Mouse (Mus musculus) brain, embryonic 18.5 days (tissue): ENCODE results near the gene Golga7b.

Experiments used
- DNase-seq: peaks from one replicate; pipeline ENCODE4 v3.0.0-alpha.2; 2012; ENCODE audit warnings: low read depth, low spot score

The Golga7b gene

DNA sequence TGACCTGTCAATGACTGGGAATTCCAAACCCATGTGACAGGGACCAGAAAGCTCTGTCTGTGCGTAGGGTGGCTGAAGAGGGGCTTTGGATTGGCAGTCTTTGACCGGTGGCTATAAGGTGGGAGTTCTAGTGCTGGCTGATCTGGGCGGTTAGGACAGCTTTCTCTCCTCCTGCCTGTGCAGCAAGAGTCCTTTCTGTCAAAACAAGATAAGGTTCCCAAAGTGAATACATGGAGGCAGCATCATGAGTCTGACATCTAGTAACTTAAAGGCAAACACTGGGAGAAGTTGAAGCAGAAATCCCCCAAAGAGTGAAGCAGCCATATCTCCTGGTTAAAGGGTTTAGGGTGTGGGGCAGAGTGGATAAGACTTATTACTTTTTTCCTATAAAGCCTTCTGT, at the start of gene Golga7b:
TSS of gene Golga7b (plus strand) at position 56 of the 400 bp plus-strand sequence.
- no peak for DNase-seq

DNA sequence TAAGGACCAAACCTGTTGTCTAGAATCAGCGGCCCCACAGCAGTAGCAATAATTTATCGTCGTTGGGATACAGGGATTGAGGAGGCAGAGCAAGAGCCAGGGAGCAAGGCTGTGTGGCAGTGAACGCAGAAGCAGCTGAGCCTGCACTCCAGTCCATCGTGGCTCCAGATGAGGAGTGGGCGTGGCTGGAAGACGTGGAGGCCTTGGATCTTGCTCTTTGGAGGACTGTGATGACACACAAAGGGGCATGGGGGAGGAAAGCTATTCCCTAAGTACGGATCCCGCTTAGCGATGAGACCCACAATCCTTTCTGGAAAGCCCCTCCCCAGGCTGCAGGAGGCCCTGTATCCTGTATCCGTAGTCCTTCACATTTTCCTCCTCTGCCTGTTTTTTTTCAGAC, 49.3 kb upstream of the Golga7b start:
- DNase-seq = no peak

DNA sequence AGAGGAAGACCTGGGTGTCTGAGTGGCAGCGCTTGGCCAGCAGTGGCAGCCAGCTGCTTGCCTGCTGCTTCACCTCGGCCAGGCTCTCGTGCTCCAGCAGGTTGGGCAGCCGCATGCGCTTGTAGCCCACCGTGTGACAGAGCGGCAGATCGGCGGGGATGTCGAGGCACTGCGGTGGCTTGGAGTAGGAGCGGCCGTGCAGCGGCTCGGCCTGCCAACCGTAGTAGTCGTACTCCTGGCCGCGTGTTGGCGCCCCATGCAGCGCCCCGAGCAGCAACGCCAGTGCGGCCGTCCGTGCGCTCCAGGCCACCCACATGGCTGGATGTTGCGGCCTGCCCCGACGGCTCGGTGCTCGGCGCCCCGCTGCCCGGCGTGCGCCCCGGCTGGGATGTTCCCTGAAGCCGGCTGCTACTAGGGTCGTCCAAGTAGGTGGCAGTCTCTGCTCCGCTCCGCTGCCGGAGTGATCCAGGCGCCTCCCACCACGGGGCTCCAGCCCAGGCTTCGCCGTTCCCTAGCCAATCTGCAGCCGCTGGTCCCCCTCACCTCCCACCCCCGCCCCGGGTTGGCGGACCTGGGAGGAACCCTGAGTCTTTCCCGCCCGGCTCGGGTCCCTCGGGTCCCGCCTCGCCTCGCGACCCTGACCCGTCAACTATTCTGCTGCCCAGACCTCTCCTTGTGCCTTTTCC, 45.5 kb upstream of the Golga7b start, which contains the start of gene Sfrp5:
TSS of gene Sfrp5 (minus strand) at position 557 of the 686 bp plus-strand sequence.
- DNase-seq = no peak

DNA sequence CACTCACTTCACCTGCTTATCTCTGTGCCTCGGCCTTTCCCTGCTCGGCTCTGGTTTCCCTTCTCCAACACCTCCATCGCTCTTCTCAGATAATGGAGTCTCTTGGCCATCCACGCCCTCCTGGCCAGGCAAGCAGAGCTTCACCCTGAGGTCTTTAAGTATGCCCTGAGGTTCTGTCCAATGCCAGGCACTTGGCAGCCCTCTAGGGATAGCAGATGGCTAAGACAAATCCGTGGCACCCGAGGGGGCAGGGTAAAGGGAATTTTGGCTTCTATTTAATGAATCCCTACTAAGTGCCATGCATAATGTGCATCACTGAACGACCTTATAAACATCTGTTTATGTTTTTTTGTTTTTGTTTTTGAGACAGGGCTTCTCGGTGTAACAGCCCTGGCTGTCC, 44.9 kb upstream of the Golga7b start:
- DNase-seq = no peak

DNA sequence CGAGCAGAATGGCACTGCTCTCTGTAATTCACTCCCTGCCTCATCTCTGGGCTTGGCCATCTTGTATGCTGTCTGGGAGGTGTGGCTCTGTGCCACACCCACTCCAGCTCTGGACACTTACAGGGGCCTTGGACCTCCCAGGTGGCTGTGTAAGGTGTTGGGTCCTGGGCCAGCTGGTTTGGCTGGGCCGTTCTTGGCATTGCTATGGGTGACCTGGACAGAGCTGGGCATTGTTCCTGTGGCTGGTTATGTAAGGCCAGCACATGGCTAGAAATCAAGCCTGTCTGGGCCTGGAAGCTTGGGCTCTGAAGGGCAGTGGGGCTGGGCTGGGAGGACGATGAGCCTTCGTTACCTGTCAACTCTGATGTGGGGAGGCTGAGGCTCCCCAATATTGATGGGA, 43.1 kb upstream of the Golga7b start:
- DNase-seq = no peak

DNA sequence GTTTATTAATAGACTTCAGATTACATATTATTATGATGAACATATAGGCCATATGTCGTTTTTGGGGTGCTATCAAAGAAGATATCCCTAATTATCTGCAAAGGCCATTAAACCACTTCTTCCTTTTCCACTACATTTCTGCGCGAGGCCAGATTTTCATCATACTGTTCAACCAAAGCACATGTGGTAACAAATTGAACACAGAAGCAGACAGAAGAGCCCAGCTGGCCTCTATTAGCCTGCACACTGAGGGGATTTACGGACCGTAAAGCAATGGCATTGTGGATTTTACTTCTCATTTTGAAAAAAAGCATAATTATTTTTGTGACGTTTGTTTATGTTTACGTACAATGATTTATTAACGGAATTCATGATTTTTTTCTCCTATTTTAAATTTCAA, 42.2 kb upstream of the Golga7b start:
- DNase-seq = no peak

DNA sequence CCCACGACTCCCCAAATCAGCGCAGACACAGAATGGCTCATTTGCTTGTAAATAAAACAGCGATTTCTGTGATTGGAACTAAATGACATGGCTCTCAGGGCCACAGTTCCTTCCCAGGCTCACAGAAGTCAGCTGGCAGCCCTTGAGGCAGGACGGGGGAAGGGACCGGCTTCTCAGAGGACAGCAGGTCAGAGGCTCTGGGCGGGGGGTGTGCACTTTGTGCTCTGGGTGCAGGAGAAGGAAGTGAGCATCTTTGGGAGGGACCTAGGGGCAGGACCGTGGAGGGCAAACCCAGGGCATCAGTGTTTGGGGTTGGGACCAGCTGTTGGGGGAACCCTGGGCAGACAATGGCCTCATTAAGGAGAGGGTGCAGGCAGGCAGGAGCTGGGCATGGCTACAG, 37.9 kb upstream of the Golga7b start:
- DNase-seq = no peak

DNA sequence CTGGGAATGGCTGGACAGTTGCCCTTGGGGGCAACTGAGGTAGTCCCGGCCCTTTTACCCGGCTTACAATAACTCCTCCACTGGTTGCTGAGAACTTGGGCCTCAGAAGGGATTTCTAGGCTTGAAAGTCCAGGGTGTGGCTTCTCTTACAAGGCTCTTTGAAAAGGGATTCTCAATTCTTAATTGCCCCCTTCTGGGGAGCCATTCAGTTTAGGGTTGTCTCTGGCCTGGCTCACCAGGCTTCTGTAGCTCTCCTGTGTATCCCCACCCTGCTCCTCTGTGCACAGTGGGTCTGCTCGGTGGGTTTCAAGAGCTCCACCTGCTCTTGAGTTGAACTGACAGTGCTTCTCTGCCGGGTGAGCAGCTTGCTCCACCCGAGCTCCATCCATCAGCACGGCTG, 37.4 kb upstream of the Golga7b start:
- no peak for DNase-seq

DNA sequence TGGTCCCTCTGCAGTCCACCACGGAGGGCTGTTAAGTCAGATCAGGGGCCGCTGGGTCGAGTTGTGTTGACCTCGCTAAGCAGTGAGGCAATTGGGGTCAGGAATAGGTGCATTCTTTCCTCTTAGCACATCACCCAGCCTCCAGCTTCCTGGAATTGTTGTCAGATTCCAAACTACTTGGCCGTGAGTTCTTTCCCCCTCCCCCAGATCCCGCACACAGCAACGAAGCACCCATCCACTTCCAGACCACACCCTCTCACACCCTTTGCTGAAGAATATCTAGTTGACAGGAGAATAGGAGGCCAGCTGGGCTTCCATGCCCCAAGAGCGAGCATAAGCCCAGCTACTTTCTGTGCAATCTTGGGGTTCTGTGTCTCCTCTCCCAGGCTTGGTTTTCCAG, 35.4 kb upstream of the Golga7b start:
- DNase-seq = no peak

DNA sequence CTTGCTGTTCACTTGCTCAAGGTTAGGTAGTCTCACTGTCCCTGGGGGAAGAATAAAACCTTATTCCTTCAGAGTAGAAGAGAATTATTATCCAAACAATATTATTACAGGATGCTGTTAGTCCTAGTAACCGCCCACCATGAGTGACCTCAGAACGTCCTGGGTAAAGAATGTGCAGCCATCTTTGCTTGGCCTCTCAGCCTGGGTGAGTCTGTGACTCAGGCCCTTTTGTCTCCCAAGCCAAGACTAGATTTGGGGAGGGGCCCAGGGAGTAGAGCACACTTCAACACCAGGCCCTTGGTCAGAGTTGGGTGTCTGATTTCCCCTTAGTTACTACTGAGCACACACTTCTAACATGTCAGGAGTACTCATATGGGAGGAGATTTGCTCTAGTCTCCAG, 32.8 kb upstream of the Golga7b start:
- no peak for DNase-seq

DNA sequence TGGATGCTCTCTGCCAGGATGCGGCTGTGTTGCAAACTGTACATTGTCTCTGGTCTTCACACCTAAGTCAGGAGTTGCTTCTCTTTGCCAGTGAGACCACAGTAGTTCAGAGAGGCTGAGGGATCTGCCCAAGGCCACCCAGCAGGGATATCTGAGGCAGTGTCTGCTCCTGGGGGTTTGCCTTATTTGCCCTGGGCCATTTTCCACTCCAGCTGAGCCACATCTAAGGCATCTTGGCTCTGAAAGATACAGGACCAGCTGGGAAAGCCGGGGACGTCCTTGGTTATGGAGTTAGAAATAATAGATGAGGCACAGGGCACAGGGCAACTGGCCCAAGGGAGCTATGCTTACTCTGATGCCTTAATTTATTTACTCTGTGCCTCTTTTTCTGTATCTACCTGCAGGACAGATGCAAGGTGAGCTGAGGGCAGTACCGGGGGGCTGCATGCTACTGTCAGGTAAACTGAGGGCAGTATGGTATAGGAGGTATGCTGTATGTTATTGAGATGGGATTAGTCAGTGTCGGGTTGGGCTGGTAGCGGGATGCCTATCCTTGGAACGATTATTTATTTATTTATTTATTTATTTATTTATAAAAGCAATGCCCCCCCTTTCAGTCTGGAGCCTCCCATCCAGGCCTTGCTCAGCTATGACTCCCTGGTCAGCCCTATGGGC, 30.5 kb upstream of the Golga7b start:
- no peak for DNase-seq

DNA sequence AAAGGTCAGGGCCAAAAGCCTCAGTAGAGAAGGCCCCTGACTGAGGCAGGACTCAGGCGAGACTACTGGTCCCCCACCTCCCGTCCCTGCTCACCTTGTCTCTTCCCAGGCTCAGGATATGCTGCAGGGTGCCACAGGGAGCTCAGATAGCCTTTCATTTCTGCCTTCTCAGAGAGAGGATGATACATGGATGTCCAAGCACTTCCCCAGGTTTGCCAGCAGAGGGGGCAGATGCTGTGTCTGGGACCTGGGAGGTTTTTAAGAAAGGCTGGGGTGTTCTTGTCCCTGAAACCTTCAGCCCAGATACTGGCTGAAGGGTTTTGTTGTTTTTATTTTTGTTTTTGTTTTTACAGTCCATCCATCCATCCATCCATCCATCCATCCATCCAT, 30.0 kb upstream of the Golga7b start:
- no peak for DNase-seq

DNA sequence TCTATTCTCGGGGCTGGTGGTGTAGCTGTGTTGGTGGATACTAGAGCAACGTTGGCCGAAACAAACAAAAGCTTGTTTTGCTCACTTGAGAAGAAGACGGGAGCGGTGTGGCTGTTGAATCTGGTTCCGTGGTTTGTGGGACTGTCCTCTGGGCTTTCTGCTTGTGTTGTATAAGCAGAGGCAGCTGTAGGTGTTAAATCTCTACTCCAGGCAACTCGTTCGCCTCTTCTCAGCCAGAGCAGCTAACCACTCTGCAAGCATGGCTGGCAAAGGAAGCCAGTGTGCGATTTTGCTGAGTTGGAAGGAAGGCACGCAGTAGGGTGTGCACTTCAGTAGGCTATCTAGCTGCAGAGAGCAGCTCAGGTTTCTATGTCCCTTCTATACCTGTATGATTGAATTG, 20.9 kb upstream of the Golga7b start:
- no peak for DNase-seq

DNA sequence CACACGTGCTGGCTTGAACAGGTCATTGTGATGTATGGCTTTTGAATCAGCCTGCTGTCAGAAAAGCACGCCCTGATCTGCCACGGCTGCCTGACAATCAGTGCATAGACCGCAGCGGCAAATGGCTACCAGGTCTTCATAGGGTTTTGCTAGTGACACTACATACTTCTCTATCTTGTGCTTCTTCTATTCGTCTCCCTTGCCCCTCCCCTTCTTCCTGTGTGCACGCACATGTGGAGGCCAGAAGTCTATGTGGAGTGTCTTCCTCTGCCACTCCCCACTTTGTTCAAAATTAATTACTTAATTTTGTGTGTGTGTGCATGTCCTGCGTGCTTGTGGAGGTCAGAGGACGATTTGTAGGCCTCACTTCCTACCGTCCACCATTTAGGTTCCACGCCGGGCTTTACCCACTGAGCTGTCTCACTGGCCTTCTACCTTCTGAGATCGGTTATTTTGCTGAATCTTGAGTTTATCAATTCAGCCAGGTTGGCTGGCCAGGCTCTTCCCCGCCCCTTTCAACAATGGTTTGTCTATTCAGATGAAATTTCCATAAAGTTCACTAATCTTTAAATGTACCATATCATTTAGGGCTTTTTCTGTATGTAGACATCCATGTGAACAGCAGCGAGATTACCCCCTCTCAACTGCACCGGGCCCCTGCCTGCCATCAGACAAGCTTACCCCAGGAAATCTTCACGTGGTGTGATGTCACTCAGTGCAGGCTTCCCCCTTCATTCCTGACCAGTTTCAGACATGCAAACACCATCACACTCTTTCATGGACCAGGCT, 17.7 kb upstream of the Golga7b start:
- no peak for DNase-seq

DNA sequence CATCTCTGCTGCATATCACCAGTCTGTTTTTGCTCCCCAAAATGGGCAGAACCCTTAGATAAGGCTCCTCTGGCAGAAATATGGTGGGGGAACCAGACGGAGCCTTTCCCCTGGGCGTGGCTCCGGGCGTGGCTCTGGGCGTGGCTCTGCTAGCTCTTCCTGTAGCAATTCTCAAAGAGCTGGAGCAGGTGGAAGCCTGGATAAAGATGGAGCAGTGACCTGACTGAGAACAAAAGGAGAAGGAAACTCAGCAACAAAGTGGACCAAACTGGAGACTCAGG, 17.1 kb upstream of the Golga7b start:
- DNase-seq = no peak

DNA sequence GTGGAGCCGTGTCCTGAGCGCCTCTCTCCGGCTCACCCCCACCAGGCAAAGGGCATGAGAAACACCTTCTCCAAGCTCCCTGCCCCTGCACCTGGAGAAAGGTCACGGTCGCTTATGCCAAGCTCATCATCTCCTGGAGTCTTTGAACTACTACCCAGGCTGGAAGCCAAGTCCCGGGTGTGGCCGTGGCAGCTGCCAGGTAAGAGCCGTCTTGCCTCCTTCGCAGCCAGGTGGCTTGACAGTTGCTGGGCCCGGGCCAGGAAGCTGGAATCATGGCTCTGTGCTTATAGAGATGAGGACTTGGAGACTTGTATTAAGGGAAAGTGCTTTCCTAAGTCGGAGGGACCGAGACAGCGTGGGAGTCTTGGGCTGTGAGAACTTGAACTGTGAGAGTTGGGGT, 16.4 kb upstream of the Golga7b start:
- DNase-seq = no peak

DNA sequence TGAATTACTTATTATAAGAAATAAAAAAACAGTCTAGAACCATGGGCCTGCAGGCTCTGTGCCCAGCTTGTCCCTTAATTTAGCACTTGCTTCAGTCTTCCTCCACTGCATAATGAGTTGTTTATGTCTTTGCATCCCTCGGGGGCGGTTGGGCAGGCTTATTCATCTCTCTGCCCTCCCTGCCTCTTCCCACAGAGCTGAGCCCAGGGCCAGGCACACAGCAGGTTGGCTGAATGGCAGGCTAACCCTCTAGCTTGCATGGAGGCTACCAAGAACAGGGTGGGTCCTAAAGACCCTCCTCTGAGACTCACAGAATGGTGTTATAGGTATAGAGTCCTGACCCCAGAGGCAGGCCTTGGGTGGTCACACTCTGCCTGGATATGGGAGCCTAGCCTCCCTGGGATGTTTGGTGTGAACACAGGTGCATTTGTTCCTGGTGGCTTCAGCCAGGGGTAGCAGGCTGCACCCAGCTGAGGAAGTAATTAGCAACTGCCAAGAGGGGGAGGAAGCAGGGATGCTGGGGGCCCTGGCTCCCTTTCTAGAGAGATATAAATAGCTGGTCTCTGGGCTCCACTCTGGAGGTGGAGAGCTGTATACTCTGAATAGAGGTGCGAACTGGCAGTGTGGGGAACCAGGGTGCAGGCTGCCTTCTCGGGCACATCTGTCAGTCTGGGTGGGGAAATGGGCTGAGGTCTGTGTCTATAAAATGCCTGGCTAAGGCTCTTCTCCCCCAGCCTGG, 9.6 kb upstream of the Golga7b start:
- DNase-seq = no peak

DNA sequence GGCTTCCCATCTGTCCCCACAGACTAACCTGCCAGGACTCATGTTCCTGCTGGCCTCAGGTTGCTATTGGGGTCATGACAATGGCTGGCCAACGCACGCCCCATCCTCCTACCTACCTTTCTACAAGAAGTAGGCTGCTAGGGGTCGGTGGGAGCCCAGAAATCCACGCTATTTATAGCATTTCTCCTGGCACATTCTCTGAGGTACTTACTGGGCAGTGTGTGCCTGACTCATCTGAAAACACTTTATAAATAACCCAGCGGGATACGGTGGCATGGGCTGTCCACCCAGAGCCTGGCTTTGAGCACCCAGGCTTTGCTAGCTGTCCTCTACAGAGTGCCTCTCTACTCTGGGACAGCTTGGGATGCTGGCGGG, 9.0 kb upstream of the Golga7b start:
- DNase-seq = no peak

DNA sequence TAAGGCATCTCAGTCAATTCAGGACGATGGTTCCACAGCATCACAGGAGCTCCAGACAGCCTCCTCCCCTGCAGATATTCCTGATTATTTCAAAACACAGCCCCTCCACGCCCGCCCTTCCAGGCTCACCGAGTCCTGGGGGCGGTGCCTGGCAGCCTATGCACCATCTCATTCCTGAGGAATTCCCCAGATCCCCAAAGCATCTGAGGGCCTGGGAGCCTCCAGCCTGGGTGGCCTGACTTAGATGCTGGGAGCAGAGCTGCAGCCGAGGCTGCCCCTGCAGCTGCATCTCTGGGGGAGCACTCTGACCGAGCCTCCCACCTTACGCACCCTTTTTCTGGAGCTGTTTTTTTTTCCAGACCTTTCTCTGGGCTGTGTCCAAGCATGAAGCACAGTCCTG, 6.5 kb upstream of the Golga7b start:
- DNase-seq = no peak

DNA sequence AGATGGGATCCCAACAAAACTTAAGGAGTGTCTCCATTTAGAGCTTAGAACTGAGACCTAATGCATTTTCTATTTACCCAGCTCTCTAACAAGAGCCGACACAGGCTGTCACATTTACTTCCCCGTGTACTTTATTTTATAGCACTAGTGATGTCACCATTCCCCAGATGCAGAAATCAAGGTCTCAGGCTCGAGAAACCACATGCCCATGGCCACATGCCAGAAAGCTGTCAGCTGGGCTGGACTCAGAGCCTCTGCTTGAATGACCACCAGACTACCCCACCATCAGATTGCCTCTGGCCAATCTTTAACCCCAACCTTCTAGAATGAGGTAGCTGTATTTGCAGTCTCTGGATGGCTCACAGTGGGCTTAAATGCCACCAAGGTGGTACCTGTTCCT, 4.0 kb upstream of the Golga7b start:
- no peak for DNase-seq

DNA sequence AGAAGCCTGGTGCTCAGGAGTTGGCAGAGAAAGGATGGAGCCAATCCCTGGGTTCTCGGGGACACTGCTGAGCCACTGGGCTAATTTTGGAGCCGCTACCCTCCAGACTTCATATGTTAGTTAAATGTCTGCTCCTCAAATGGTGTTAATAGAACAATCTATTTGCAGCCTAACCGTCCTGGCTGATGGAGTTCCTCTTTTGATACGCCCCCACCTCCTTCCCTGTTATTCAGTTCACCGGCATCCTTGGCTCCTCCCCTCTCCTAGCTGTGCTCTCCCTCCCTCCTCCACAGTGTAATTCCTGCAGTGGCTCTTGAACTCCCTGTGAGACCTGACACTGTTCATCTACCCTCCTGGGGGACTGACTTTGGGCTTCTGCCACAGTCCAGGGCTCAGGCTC, 748 bp upstream of the Golga7b start:
- no peak for DNase-seq
